Mouse (Mus musculus) spleen, adult 10 weeks (tissue): ENCODE results near the gene Prm1. TPM values are rescaled to one million over a fixed set of nuclear protein-coding genes. Genes with fewer than 3 reads are reported as not detected.

Experiments
- polyA plus RNA-seq: library from polyadenylated mRNA; stranded (reverse); fragments of 350-450 nt; fragmentation: Illumina TruSeq; extraction: RNeasy Lipid Tissue Mini Kit (QIAGEN cat#74804); gene quantifications from one replicate; pipeline ENCODE4 v1.2.3, GENCODE M21; 2015; ENCODE audit warnings: low replicate concordance; ENCODE audit not compliant: insufficient read depth

Prm1 gene
- polyA plus RNA-seq: not detected

GRCm38 (mm10) chr16:10805789-10806527, at the start of gene Prm1:
Prm1 (minus strand) TSS chr16:10805839.

GRCm38 (mm10) chr16:10834911-10835587, 29.4 kb upstream of the Prm1 start, which contains the start of gene Rmi2:
Rmi2 (plus strand) TSS chr16:10835059.

GRCm38 (mm10) chr16:10812865-10813371, 7.3 kb upstream of the Prm1 start, which contains the start of gene Gm11172:
Gm11172 (plus strand) TSS chr16:10812915.

GRCm38 (mm10) chr16:10796034-10796433, 9.6 kb downstream of the Prm1 start, which contains the start of gene Prm2:
Prm2 (minus strand) TSS chr16:10796134.

GRCm38 (mm10) chr16:10790702-10791101, 14.9 kb downstream of the Prm1 start, which contains the start of gene Prm3:
Prm3 (minus strand) TSS chr16:10790914.

GRCm38 (mm10) chr16:10788271-10788670, 17.4 kb downstream of the Prm1 start, which contains the start of gene Tnp2:
Tnp2 (minus strand) TSS chr16:10788660.

GRCm38 (mm10) chr16:10785371-10786231, 20.0 kb downstream of the Prm1 start, which contains the start of gene Socs1:
Socs1 (minus strand) TSS chr16:10785536.

Other genes with a start within 250 kb of the Prm1 start
- 0.91 TPM for gene Socs1, start 20.3 kb downstream of the Prm1 start, polyA plus RNA-seq
- gene Tnp2, start 17.2 kb downstream of the Prm1 start, polyA plus RNA-seq: not detected
- not detected for gene Prm3, start 14.9 kb downstream of the Prm1 start, polyA plus RNA-seq
- gene Prm2, start 9.7 kb downstream of the Prm1 start, polyA plus RNA-seq: not detected
- not detected for gene Gm11172, start 7.1 kb upstream of the Prm1 start, polyA plus RNA-seq
- 1.9 TPM for gene Rmi2, start 29.2 kb upstream of the Prm1 start, polyA plus RNA-seq